Mouse (Mus musculus): ENCODE measurements around the gene Fam8a1.

DNA sequence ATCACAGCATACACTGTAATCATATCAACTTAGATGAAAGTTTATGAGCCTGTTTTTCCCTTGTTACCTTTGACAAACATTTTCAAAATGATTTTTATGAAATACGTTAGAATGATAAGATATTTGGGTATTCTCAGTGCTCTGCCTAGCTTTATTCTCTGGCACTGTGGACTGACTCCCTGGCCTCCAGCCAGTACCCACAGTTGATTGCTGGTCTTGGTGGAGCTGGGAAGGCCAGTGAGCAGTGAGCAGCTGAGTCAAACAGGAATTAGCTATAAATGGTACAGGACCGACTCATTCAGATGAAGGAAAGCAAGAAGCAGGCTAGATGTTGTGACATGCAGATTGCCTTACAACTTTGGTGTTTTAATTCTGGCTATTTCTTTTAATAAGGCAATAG is 5.3 kb downstream of the Fam8a1 start:
- TF ChIP-seq POLR2A (IDR thresholded peaks at IDR 0.05; ENCODE audit: low read depth, low read length) = no peak
- TF ChIP-seq CTCF (IDR thresholded peaks at IDR 0.05; ENCODE audit: extremely low read depth, insufficient read length, insufficient replicate concordance, low read depth, low read length) = no peak
